Mouse (Mus musculus) frontal cortex, postnatal 10 days (tissue): ENCODE data around the gene 4930590J08Rik.

ENCODE experiments used
- DNase-seq, 2 experiments: peaks; one replicate each; pipeline ENCODE4 v3.0.0; 2022; ENCODE audit warnings: low spot score in 2 of 2, mixed read lengths in 1 of 2

4930590J08Rik gene

DNA sequence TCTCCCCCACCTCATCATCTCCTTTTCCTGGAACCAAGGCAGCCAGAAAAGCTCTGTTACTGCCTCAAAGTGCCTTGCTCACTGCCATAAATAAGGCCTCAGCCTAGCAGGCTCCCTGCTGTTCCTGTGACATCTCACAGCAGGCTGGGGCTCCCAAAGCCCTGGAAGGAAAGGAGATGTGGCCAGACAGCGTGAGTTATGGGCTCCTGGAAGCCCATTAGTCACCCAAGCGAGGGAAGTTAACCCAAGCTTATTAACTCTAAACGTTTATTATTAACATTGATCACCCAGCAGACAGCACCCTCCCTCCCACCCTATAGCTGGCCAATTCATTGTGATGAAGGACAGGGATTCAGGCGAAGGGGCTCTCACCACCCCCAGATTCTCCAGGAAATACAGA, 60.8 kb downstream of the 4930590J08Rik start:
- DNase-seq: no peak

DNA sequence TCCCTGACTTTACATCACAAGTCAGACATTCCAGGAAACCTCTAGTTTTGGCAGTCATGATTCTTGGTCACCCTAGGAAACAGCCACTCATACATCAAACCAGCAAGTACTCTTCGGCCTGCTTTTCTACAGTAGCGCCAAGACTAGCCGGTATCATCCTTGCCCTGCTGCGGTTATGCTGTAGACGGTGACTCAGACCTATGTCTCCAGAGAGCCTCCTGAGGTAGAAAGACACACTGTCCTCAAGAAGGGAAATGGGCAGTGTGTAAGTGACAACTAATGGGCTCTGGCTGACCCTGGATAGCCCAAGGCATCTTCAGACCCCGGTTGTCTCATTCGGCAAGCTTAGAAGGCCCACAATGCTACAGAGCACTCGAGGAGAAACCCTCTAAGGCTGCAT, 62.5 kb downstream of the 4930590J08Rik start:
- no peak for DNase-seq

DNA sequence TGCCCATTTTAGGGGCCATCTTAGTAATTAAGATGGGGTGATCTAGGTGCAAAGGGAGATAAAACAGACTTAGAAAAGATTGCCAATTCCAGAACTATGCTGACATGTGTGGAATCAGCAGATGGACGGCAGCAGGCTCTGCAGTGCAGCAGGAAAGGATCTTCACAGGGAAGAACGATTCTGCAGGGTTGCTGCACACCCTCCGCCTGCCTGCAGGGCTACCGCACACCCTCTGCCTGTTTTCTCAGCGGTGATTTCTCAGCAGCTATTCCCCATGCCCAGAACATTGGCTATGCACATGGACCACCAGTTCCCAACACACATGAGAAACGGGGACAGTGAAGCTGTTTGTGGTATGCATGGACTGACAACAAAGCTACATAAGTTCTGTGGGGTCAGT, 63.4 kb downstream of the 4930590J08Rik start:
- no peak for DNase-seq

- peak; percentile 17 to 23 for DNase-seq
Observed at GRCm38 (mm10) chr6:91972201-91972646, 69.6 kb downstream of the 4930590J08Rik start.

DNA sequence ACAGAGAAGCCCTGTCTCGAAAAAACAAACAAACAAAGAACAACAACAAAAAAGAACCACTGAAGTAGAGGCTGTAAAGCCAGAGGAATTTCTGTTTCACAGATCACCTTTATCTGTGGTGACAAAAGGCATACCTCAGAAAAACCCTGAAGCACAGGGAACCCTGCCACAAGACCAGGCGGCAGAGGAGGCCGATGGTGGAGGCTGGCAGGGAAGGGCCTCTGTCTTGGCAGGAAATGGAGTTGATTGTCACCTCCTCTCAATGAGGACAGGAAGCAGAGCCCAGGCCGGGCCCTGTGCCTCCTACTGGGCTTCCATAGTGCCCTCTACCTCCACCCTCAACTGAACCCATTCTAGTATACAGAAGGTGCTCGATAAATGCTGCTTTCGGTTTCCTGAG, 71.4 kb downstream of the 4930590J08Rik start:
- DNase-seq: no peak

DNA sequence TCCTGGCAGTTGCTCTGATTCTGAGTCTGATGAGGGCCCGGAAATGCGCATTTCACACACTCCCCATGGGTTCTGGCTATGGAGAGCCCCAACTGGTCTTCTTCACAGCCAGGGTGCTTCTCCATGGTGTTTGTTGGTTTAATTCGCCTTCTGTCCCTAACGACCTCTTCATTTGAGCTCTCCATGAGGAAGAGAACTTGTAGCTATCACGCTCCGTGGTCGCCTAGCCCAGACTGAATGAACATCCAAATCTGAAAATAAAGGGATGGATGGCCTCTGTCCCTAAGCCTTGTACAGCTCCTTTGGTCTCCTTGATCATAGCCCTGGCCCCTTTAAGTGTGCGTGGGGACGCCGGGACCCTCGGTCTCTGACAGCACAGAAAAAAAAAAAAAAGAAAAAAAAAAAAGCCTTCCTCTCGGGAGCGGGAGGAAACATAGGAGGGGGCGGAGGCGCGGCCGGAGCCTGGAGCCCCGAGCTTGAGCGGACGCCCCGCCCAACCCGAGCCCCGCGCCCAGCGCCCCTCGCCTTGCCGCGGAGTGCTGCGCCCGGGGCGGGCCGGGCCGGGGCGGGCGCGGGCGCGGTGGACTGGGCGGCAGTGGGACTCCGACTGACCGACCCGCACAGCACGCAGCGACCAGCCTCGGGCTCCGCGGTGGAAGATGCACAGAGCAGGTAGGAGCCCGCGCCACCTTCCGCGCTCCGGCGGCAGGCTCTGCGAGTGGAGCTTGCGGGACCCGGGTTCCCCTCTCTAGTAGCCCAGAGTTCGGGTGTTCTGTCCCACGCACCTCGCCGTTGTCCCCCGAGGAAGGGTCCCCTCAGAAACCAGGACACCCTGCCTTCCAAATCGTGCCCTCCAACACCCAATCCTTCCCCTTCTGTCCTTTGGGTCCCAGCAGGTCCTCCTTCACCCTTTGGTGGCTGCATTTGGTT, 76.0 kb downstream of the 4930590J08Rik start, which contains the start of gene Fgd5:
TSS of gene Fgd5 (plus strand) at position 508 of the 930 bp plus-strand sequence.
- no peak for DNase-seq

DNA sequence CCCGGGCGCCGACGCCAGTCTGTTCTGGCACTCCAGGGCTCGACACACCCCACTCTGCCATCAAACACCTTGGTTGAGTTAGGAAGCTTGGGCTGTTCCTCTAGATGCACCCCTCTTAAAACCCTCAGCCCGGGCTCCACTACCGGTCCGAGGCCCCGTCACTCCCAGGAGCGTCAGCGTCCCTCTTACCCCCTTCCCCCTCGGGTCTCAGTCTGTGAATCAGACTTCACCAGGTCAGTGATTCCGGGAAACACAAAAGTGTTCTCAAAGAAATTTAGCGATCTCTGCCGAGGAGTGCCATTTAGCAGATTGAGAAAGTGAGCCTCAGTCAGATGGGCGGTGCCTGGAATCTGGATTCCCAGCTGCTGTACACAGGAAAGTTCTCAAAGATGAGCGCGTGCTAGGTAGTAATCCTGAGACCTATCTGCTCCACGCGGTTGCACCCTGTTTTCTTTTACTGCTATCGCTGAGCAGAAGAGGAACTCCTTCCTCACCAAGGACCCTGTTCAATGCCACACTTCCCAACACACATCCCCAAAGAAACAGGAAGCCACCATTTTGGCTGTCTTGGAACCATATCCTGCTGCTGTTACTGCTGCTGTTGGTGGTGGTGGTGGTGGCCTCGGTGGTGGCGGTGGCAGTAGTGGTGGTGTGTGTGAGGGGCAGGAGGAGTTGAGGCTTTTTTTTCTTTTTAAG, 76.8 kb downstream of the 4930590J08Rik start:
- no peak for DNase-seq

DNA sequence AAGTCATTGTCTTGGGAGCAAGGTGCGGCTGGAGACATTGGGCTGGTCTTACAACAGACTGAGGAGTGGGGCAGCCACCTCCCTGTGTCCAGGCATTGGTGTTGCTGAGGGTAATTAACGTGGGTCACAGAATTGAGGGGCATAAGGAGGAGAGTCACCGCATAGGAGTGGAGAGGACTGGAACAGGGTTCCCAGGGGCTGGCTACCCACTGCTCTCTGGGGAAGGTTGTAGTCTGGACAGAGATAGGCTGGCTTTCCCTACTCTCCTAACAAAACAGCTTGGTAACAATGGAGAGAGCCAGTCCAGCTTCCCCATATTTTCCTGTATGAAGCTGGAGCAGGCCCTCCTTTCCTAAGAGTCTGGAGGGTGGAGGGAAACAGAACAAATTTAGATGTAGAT, 77.4 kb downstream of the 4930590J08Rik start:
- DNase-seq: no peak

DNA sequence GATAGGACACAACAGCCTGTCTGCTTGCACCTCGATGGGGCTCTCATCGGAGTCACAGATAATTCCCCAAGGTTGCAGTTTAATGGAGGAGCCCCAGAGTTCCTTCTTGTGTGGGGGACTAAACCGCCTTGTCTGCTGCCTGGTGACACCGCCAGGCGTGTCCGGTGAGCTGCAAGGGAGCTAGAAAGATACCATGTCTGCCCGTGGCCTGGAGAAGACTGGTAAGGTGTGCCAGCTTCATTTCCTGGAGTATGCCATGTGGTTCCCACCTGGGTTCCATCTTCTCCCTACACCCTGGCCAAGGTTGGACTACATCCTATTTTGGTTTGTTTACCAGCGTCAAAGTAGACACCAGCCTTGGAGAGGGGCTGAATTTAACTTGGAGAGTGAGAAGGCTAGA, 87.5 kb downstream of the 4930590J08Rik start:
- no peak for DNase-seq

DNA sequence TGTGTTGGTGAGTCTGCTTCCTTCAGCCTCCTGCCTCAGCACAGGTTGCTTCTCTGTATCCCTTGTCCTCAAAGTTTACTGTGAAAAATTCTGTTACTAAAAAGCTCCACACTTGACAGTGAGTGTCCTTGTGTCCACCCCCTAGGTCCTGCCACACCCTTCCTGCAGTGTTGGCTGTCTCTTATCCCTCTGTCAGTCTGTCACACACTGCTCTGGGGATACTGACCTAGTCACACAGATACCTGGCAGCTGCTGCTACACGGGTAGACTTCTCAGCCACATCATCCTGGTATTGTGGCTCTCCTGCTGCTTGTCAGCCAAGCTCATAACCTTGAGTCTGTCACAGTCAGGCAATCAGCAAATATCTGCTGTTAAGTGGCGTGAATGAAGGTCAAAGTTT, 90.2 kb downstream of the 4930590J08Rik start:
- DNase-seq: no peak

DNA sequence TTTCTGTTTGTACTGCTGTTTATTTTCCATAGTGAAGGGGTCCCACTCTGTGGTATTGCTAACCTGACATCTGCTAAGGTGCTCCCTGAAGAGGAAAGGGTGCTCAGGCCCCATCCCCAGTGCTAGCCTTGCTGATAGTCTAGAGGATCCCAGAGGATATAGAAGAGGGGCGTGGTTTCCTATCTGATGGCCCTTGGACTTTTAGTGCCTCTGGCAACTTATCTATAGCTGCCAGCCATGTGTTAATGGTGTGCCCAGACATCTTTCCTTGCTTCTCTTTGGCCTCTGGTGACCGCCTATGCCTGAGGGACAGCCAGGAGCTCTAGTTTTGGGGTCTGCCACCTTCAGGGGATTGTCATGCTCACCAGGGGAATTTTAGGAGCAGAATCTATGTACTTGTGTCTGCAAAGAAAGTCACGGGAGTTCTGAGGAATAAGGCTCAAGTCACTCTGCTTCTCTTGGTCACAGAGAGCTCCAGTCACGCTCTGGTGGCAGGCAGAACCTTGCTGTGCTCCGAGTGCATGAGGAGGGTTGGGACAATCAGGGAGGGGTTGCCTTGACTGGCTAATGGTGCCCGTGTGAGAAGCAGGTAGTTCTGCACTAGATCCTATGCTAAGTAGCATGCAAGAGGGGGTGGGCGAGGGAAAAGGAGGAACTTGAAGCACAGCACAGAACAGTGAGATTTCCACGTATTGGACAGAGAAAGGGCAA, 91.3 kb downstream of the 4930590J08Rik start:
- DNase-seq: no peak

GRCm38 (mm10) chr6:91996072-91996471, 93.5 kb downstream of the 4930590J08Rik start:
- no peak for DNase-seq
